Mouse (Mus musculus) hindbrain, embryonic 10.5 days (tissue): ENCODE measurements at regions not wholly inside any gene's neighbourhood (a gene's known extent, or its start where the extent isn't known, plus 50 kb on each side); places are given as distances from the start of the nearest gene placed in this dataset.

Experiments used
- DNase-seq: peaks from one replicate; pipeline ENCODE4 v3.0.0-alpha.2; 2017; ENCODE audit warnings: low spot score
- H3K27ac ChIP-seq: fragments of 300-500 bp; sonication (generic); 2 replicates; pipeline ENCODE4 v1.5.1; 2016; ENCODE audit warnings: mild to moderate bottlenecking, moderate library complexity
- H3K27me3 ChIP-seq: fragments of 300-500 bp; sonication (generic); 2 replicates; pipeline ENCODE4 v1.6.1; 2016; ENCODE audit warnings: mild to moderate bottlenecking; ENCODE audit not compliant: poor library complexity, insufficient read depth, severe bottlenecking
- H3K36me3 ChIP-seq: fragments of 300-500 bp; sonication (generic); 2 replicates; pipeline ENCODE4 v1.6.1; 2016; ENCODE audit warnings: mild to moderate bottlenecking, moderate library complexity
- H3K4me1 ChIP-seq: fragments of 300-500 bp; sonication (generic); replicated peaks from 2 replicates; pipeline ENCODE4 v1.6.1; 2016; ENCODE audit warnings: mild to moderate bottlenecking
- H3K4me3 ChIP-seq: fragments of 300-500 bp; sonication (generic); 2 replicates; pipeline ENCODE4 v1.5.1; 2016; ENCODE audit warnings: mild to moderate bottlenecking, moderate library complexity
- H3K9me3 ChIP-seq: fragments of 300-500 bp; sonication (generic); 2 replicates; pipeline ENCODE4 v1.6.1; 2016; ENCODE audit warnings: mild to moderate bottlenecking, moderate library complexity
- WGBS: fragments of 180-500 bp; shearing (Covaris S2); methylation state at CpG from one replicate; pipeline ENCODE4 v1.1.7; 2016; 5-methylcytosine and 5-hydroxymethylcytosine counted together

GRCm38 (mm10) chr14:74006911-74007310 is 345.9 kb downstream of the Gm21750 start:
- no peaks in the 10 kb centered on the region for H3K9me3 ChIP-seq
- no peak overlapping the region for H3K4me3 ChIP-seq
- 90% methylated on average over 4 of the region's 4 CpGs for WGBS
- H3K4me1 ChIP-seq = no peaks in the 10 kb centered on the region
- DNase-seq = no peak
- no peaks in the 10 kb centered on the region for H3K36me3 ChIP-seq
- no peaks in the 10 kb centered on the region for H3K27me3 ChIP-seq
- H3K27ac ChIP-seq = no peak overlapping the region

GRCm38 (mm10) chr14:74011555-74011954 is 350.5 kb downstream of the Gm21750 start:
- no peak for DNase-seq
- Histone ChIP-seq H3K9me3 (no peaks in the 10 kb centered on the region), H3K27ac (no peak overlapping the region), H3K27me3 (no peaks in the 10 kb centered on the region), H3K36me3 (no peaks in the 10 kb centered on the region), H3K4me1 (no peaks in the 10 kb centered on the region), H3K4me3 (no peak overlapping the region)
- 83% methylated on average over 1 of the region's 1 CpGs for whole genome bisulfite sequencing

- 78% methylated on average over 2 of the region's 2 CpGs for WGBS
- no peaks in the 10 kb centered on the region for H3K27me3 ChIP-seq
Observed at GRCm38 (mm10) chr14:74019421-74019820, 358.4 kb downstream of the Gm21750 start.

GRCm38 (mm10) chr14:74047009-74047694 is 386.1 kb downstream of the Gm21750 start:
- 65% methylated on average over 5 of the region's 5 CpGs for WGBS
- no peak overlapping the region for H3K27ac ChIP-seq
- H3K27me3 ChIP-seq = no peaks in the 10 kb centered on the region
- no peak overlapping the region for H3K4me3 ChIP-seq
- H3K36me3 ChIP-seq = no peaks in the 10 kb centered on the region
- peaks cover 6% of the 10 kb centered on the region; the same call in 1 of the 2 replicates for H3K4me1 ChIP-seq
- no peak for DNase-seq
- H3K9me3 ChIP-seq = no peaks in the 10 kb centered on the region

More at GRCm38 (mm10) chr14:74019421-74019820, 358.4 kb downstream of the Gm21750 start:
- Histone ChIP-seq H3K27ac (no peak overlapping the region), H3K36me3 (no peaks in the 10 kb centered on the region), H3K4me3 (no peak overlapping the region), H3K9me3 (no peaks in the 10 kb centered on the region), H3K4me1 (no peaks in the 10 kb centered on the region)
- DNase-seq = no peak

GRCm38 (mm10) chr14:74047695-74048280 is 386.8 kb downstream of the Gm21750 start:
- H3K36me3 ChIP-seq = no peaks in the 10 kb centered on the region
- peaks cover 6% of the 10 kb centered on the region; the same call in 1 of the 2 replicates for H3K4me1 ChIP-seq
- no peaks in the 10 kb centered on the region for H3K27me3 ChIP-seq
- no peak overlapping the region for H3K27ac ChIP-seq
- no peak for DNase-seq
- 80% methylated on average over 6 of the region's 6 CpGs for WGBS
- no peaks in the 10 kb centered on the region for H3K9me3 ChIP-seq
- no peak overlapping the region for H3K4me3 ChIP-seq

- no peak for DNase-seq
- WGBS = 92% methylated on average over 3 of the region's 3 CpGs
- Histone ChIP-seq H3K4me3 (no peak overlapping the region), H3K27ac (no peak overlapping the region), H3K9me3 (no peaks in the 10 kb centered on the region), H3K4me1 (peaks cover 6% of the 10 kb centered on the region; the same call in 1 of the 2 replicates), H3K27me3 (no peaks in the 10 kb centered on the region), H3K36me3 (no peaks in the 10 kb centered on the region)
Observed at GRCm38 (mm10) chr14:74048386-74048785, 387.4 kb downstream of the Gm21750 start.

- Histone ChIP-seq H3K27me3 (no peaks in the 10 kb centered on the region), H3K27ac (no peak overlapping the region), H3K36me3 (no peaks in the 10 kb centered on the region), H3K4me1 (no peaks in the 10 kb centered on the region), H3K4me3 (no peak overlapping the region), H3K9me3 (no peaks in the 10 kb centered on the region)
- no peak for DNase-seq
Observed at GRCm38 (mm10) chr14:74066051-74066450, 405.0 kb downstream of the Gm21750 start.

GRCm38 (mm10) chr14:74093016-74093415 is 432.0 kb downstream of the Gm21750 start:
- no peak for DNase-seq
- H3K4me1 ChIP-seq = no peaks in the 10 kb centered on the region
- no peaks in the 10 kb centered on the region for H3K27me3 ChIP-seq
- WGBS = 73% methylated on average over 2 of the region's 2 CpGs
- H3K27ac ChIP-seq = no peak overlapping the region
- H3K36me3 ChIP-seq = no peaks in the 10 kb centered on the region
- no peaks in the 10 kb centered on the region for H3K9me3 ChIP-seq
- H3K4me3 ChIP-seq = no peak overlapping the region

- Histone ChIP-seq H3K4me1 (no peaks in the 10 kb centered on the region), H3K27ac (no peak overlapping the region), H3K9me3 (no peaks in the 10 kb centered on the region), H3K27me3 (no peaks in the 10 kb centered on the region), H3K36me3 (no peaks in the 10 kb centered on the region), H3K4me3 (no peak overlapping the region)
- 93% methylated on average over 4 of the region's 4 CpGs for WGBS
- no peak for DNase-seq
Observed at GRCm38 (mm10) chr14:74099696-74100095, 438.7 kb downstream of the Gm21750 start.

GRCm38 (mm10) chr14:74112603-74113002 is 451.6 kb downstream of the Gm21750 start:
- Histone ChIP-seq H3K4me3 (no peak overlapping the region), H3K27me3 (no peaks in the 10 kb centered on the region), H3K4me1 (no peaks in the 10 kb centered on the region), H3K9me3 (no peaks in the 10 kb centered on the region), H3K27ac (no peak overlapping the region), H3K36me3 (no peaks in the 10 kb centered on the region)
- DNase-seq = no peak
- 90% methylated on average over 2 of the region's 2 CpGs for WGBS

- 70% methylated on average over 5 of the region's 5 CpGs for WGBS
- Histone ChIP-seq H3K4me3 (no peak overlapping the region), H3K36me3 (no peaks in the 10 kb centered on the region), H3K27ac (no peak overlapping the region), H3K27me3 (no peaks in the 10 kb centered on the region), H3K4me1 (no peaks in the 10 kb centered on the region), H3K9me3 (no peaks in the 10 kb centered on the region)
- DNase-seq = no peak
Observed at GRCm38 (mm10) chr14:74113116-74113515, 452.1 kb downstream of the Gm21750 start.

GRCm38 (mm10) chr14:74113556-74113955 is 452.5 kb downstream of the Gm21750 start:
- no peak for DNase-seq
- no peaks in the 10 kb centered on the region for H3K9me3 ChIP-seq
- WGBS = 71% methylated on average over 3 of the region's 3 CpGs

GRCm38 (mm10) chr14:74117686-74118085 is 456.7 kb downstream of the Gm21750 start:
- H3K4me3 ChIP-seq = no peak overlapping the region
- no peaks in the 10 kb centered on the region for H3K4me1 ChIP-seq
- no peak for DNase-seq
- no peak overlapping the region for H3K27ac ChIP-seq
- H3K27me3 ChIP-seq = no peaks in the 10 kb centered on the region
- no peaks in the 10 kb centered on the region for H3K9me3 ChIP-seq
- WGBS = 81% methylated on average over 2 of the region's 2 CpGs
- no peaks in the 10 kb centered on the region for H3K36me3 ChIP-seq

More at GRCm38 (mm10) chr14:74113556-74113955, 452.5 kb downstream of the Gm21750 start:
- no peaks in the 10 kb centered on the region for H3K4me1 ChIP-seq
- H3K27ac ChIP-seq = no peak overlapping the region
- no peak overlapping the region for H3K4me3 ChIP-seq
- no peaks in the 10 kb centered on the region for H3K36me3 ChIP-seq
- H3K27me3 ChIP-seq = no peaks in the 10 kb centered on the region
